Mouse (Mus musculus): ENCODE results near the gene Tom1l1.

- no peak for TF ChIP-seq POLR2A (IDR thresholded peaks at IDR 0.05; ENCODE audit: borderline replicate concordance, low read depth, low read length)
- no peak for TF ChIP-seq CTCF (IDR thresholded peaks at IDR 0.05; ENCODE audit: low read depth, low read length)
These were observed 35.6 kb downstream of the Tom1l1 start for GRCm38 (mm10) chr11:90652603-90653002.
